ENCODE assay signal across 15 mouse cellular contexts in genomic region chr16:23165441-23165840, GRCm38 (mm10). TPM values are rescaled to one million over a fixed set of nuclear protein-coding genes. Genes with fewer than 3 reads are reported as not detected.
DNase-seq lines count a peak whose midpoint lies in the region; ATAC-seq and TF ChIP-seq lines count a peak whose summit lies in the region.
"Had no signal": no experiment of that assay in that cellular context is flagged by ENCODE, and none has a peak within 500 bp of the region (broad histone marks: within the 10 kb centered on the region; RNA-seq: fewer than 3 reads in every experiment).

No protein-coding gene starts in this region.

- DNase-seq in forebrain, embryonic 14.5 days (ENCODE audit: low spot score) = peak; percentile 2
- DNase-seq in forebrain, embryonic 10.5 days (ENCODE audit: extremely low spot score, low spot score) = no peak
- DNase-seq in testis, postnatal 10 days (ENCODE audit: low spot score) = no peak
- DNase-seq in thymus, postnatal 4 days = peak; percentile 82
- DNase-seq in adrenal gland, postnatal 25 days = no peak
- DNase-seq in gastrocnemius, postnatal 10 days = no peak
- DNase-seq: adrenal gland, postnatal 14 days; cerebellum, postnatal 25 days; forebrain, postnatal 0 days; kidney, adult 9 months had no signal

- ATAC-seq in forebrain, embryonic 14.5 days = no peak
- peak; percentile 55; the same call in 1 of the 2 replicates for ATAC-seq in megakaryocyte, adult 5-6 weeks (ENCODE audit: poor library complexity, severe bottlenecking)
- ATAC-seq: forebrain, postnatal 0 days; midbrain, embryonic 15.5 days had no signal

- no peak overlapping the region for H3K4me2 ChIP-seq in forebrain, embryonic 14.5 days (ENCODE audit: low read length)
- H3K4me2 ChIP-seq: limb, embryonic 12.5 days; midbrain, embryonic 15.5 days had no signal

- WGBS in forebrain, embryonic 14.5 days = 48% methylated on average over 9 of the region's 9 CpGs
- 59% methylated on average over 9 of the region's 9 CpGs for WGBS in forebrain, embryonic 10.5 days

- H3K27ac ChIP-seq in forebrain, embryonic 14.5 days (ENCODE audit: low read depth, low read length) = no peak overlapping the region
- no peak overlapping the region for H3K27ac ChIP-seq in forebrain, embryonic 10.5 days
- no peak overlapping the region for H3K27ac ChIP-seq in testis, adult 2 months (ENCODE audit: control insufficient read depth, insufficient read depth, low read depth, low read length)
- H3K27ac ChIP-seq: limb, embryonic 12.5 days; midbrain, embryonic 15.5 days had no signal

- no peaks in the 10 kb centered on the region for H3K36me3 ChIP-seq in forebrain, embryonic 14.5 days (ENCODE audit: control insufficient read depth, insufficient read depth, low read length)
- no peaks in the 10 kb centered on the region for H3K36me3 ChIP-seq in forebrain, embryonic 10.5 days (replicated peaks)
- H3K36me3 ChIP-seq in testis, adult 2 months (ENCODE audit: control insufficient read depth, insufficient read depth, low read length) = no peaks in the 10 kb centered on the region
- H3K36me3 ChIP-seq: limb, embryonic 12.5 days; midbrain, embryonic 15.5 days had no signal

- H3K9me3 ChIP-seq in forebrain, embryonic 14.5 days (replicated peaks; ENCODE audit: control insufficient read depth, low read length) = no peaks in the 10 kb centered on the region
- no peaks in the 10 kb centered on the region for H3K9me3 ChIP-seq in forebrain, embryonic 10.5 days
- H3K9me3 ChIP-seq: limb, embryonic 12.5 days; midbrain, embryonic 15.5 days had no signal

- H3K9ac ChIP-seq in forebrain, embryonic 14.5 days (ENCODE audit: low read length) = no peak overlapping the region
- H3K9ac ChIP-seq: forebrain, postnatal 0 days; limb, embryonic 12.5 days; midbrain, embryonic 15.5 days had no signal

- no peak for TF ChIP-seq CTCF in testis, adult 2 months (IDR thresholded peaks at IDR 0.05; ENCODE audit: control insufficient read depth, insufficient read depth, insufficient replicate concordance, low read depth, low read length)

- H3K4me3 ChIP-seq in forebrain, embryonic 14.5 days (ENCODE audit: low read depth, low read length) = no peak overlapping the region
- no peak overlapping the region for H3K4me3 ChIP-seq in forebrain, embryonic 10.5 days
- peak overlapping the region; percentile 58; the same call in 1 of the 2 replicates for H3K4me3 ChIP-seq in testis, adult 2 months (ENCODE audit: control insufficient read depth, low read depth, low read length)
- H3K4me3 ChIP-seq: limb, embryonic 12.5 days; midbrain, embryonic 15.5 days had no signal

- TF ChIP-seq POLR2A in testis, adult 2 months (IDR thresholded peaks at IDR 0.05; ENCODE audit: control insufficient read depth, low read depth, low read length) = no peak

- no peaks in the 10 kb centered on the region for H3K27me3 ChIP-seq in forebrain, embryonic 14.5 days (replicated peaks; ENCODE audit: control insufficient read depth, insufficient read depth, low read length)
- no peaks in the 10 kb centered on the region for H3K27me3 ChIP-seq in forebrain, embryonic 10.5 days (ENCODE audit: poor library complexity, severe bottlenecking)
- H3K27me3 ChIP-seq in testis, adult 2 months (ENCODE audit: control insufficient read depth, insufficient read depth, low read length) = no peaks in the 10 kb centered on the region
- H3K27me3 ChIP-seq: limb, embryonic 12.5 days; midbrain, embryonic 15.5 days had no signal

- H3K4me1 ChIP-seq in forebrain, embryonic 14.5 days (ENCODE audit: control insufficient read depth, insufficient read depth, low read length) = no peaks in the 10 kb centered on the region
- H3K4me1 ChIP-seq in forebrain, embryonic 10.5 days = no peaks in the 10 kb centered on the region
- peaks cover 7% of the 10 kb centered on the region; the same call in 1 of the 2 replicates for H3K4me1 ChIP-seq in testis, adult 2 months (ENCODE audit: control insufficient read depth, insufficient read depth, low read length)
- H3K4me1 ChIP-seq: limb, embryonic 12.5 days; midbrain, embryonic 15.5 days had no signal

RNA-seq across cellular contexts. Expression of gene Adipoq, which starts 19.1 kb away (rescaled TPM):
- not detected in 2 replicates for polyA plus RNA-seq in forebrain, embryonic 14.5 days (2014; fragmentation: Nextera tagmentation; extraction: Ambion mirVana)
- not detected in 2 replicates for polyA plus RNA-seq in forebrain, embryonic 10.5 days (2016; fragmentation: Nextera tagmentation; extraction: Ambion mirVana)
- 14.2 and 16.1 TPM in 2 replicates for polyA plus RNA-seq in testis, adult 2 months (2012; rRNA removed)
- total RNA-seq in megakaryocyte, adult 5-6 weeks (2015) = 0.55 and 0.80 TPM in 2 replicates
- 0.40 and 1.7 TPM in 2 replicates for total RNA-seq in megakaryocyte, adult 5-6 weeks (2017)
- total RNA-seq in adrenal gland, postnatal 25 days (2021) = 138 and 160 TPM in 2 replicates
- 10 to 100 TPM; 12.4 to 15.1 TPM for total RNA-seq in gastrocnemius, postnatal 10 days (2021)
- polyA plus RNA-seq: forebrain, postnatal 0 days; heart, embryonic 16.5 days; limb, embryonic 12.5 days; midbrain, embryonic 15.5 days had no signal

RNA-seq across cellular contexts. Expression of gene Rfc4, which starts 37.9 kb away (rescaled TPM):
- 82.7 and 110 TPM in 2 replicates for polyA plus RNA-seq in forebrain, embryonic 14.5 days (2014; fragmentation: Nextera tagmentation; extraction: Ambion mirVana)
- polyA plus RNA-seq in forebrain, embryonic 10.5 days (2016; fragmentation: Nextera tagmentation; extraction: Ambion mirVana) = 257 and 263 TPM in 2 replicates
- 5.2 and 8.4 TPM in 2 replicates for polyA plus RNA-seq in testis, adult 2 months (2012; rRNA removed)
- 107 and 122 TPM in 2 replicates for total RNA-seq in megakaryocyte, adult 5-6 weeks (2015)
- 42.3 and 45.5 TPM in 2 replicates for total RNA-seq in megakaryocyte, adult 5-6 weeks (2017)
- total RNA-seq in adrenal gland, postnatal 25 days (2021) = 9.9 and 10.4 TPM in 2 replicates
- 1 to 10 TPM; 7.4 to 8.2 TPM for total RNA-seq in gastrocnemius, postnatal 10 days (2021)

RNA-seq across cellular contexts. Expression of gene Eif4a2, which starts 58.2 kb away (rescaled TPM):
- 340 and 434 TPM in 2 replicates for polyA plus RNA-seq in forebrain, embryonic 14.5 days (2014; fragmentation: Nextera tagmentation; extraction: Ambion mirVana)
- polyA plus RNA-seq in forebrain, embryonic 10.5 days (2016; fragmentation: Nextera tagmentation; extraction: Ambion mirVana) = 170 and 175 TPM in 2 replicates
- 75.5 and 108 TPM in 2 replicates for polyA plus RNA-seq in testis, adult 2 months (2012; rRNA removed)
- total RNA-seq in megakaryocyte, adult 5-6 weeks (2015) = 299 and 324 TPM in 2 replicates
- 454 and 463 TPM in 2 replicates for total RNA-seq in megakaryocyte, adult 5-6 weeks (2017)
- total RNA-seq in adrenal gland, postnatal 25 days (2021) = 464 and 587 TPM in 2 replicates
- 100 to 1,000 TPM; 272 to 309 TPM for total RNA-seq in gastrocnemius, postnatal 10 days (2021)

RNA-seq across cellular contexts. Expression of gene St6gal1, which starts 59.1 kb away (rescaled TPM):
- polyA plus RNA-seq in forebrain, embryonic 14.5 days (2014; fragmentation: Nextera tagmentation; extraction: Ambion mirVana) = 46.0 and 56.0 TPM in 2 replicates
- 18.4 and 19.7 TPM in 2 replicates for polyA plus RNA-seq in forebrain, embryonic 10.5 days (2016; fragmentation: Nextera tagmentation; extraction: Ambion mirVana)
- polyA plus RNA-seq in testis, adult 2 months (2012; rRNA removed) = 3.6 and 4.2 TPM in 2 replicates
- 2.4 and 2.8 TPM in 2 replicates for total RNA-seq in megakaryocyte, adult 5-6 weeks (2015)
- total RNA-seq in megakaryocyte, adult 5-6 weeks (2017) = 2.3 and 3.3 TPM in 2 replicates
- total RNA-seq in adrenal gland, postnatal 25 days (2021) = 48.4 and 50.5 TPM in 2 replicates
- total RNA-seq in gastrocnemius, postnatal 10 days (2021) = 1 to 10 TPM; 9.5 to 9.8 TPM

Comparison
In these comparisons a context has a peak if more than half of its experiments do, and no peak if none do; other contexts are left out.
1. DNase-seq: peak in forebrain, embryonic 14.5 days (single experiment) and thymus, postnatal 4 days (single experiment); none in forebrain, embryonic 10.5 days (single experiment), testis, postnatal 10 days (single experiment), adrenal gland, postnatal 25 days (single experiment) and gastrocnemius, postnatal 10 days (single experiment).
2. RNA of gene Adipoq, which starts 19.1 kb away (total RNA-seq): 138 to 160 TPM in adrenal gland, postnatal 25 days and 12.4 to 15.1 TPM in gastrocnemius, postnatal 10 days; 0.40 to 1.7 TPM in megakaryocyte, adult 5-6 weeks; every median in the first group is over 4 times any median in the second.